Mouse (Mus musculus) heart, postnatal 0 days (tissue): ENCODE results near the gene Elf2.

Experiments
- CTCF ChIP-seq: IDR thresholded peaks from 2 replicates; pipeline ENCODE4 v1.5.1; 2016; ENCODE audit warnings: antibody characterized with exemption, control low read depth, low read depth
- EP300 ChIP-seq: IDR thresholded peaks from 2 replicates; pipeline ENCODE4 v1.6.1; 2016; ENCODE audit warnings: antibody characterized with exemption, low read depth

GRCm38 (mm10) chr3:51386441-51387133 is 46.1 kb upstream of the Elf2 start:
- TF ChIP-seq EP300 = no peak
- TF ChIP-seq CTCF = no peak
